Mouse (Mus musculus): Measurements from ENCODE around the gene Mafb. TPM values are rescaled to one million over a fixed set of nuclear protein-coding genes. Genes with fewer than 3 reads are reported as not detected.

Mafb gene
- total RNA-seq, 4 experiments from 2014 or later: 13.0 to 15.2 (median 14.0) TPM

DNA sequence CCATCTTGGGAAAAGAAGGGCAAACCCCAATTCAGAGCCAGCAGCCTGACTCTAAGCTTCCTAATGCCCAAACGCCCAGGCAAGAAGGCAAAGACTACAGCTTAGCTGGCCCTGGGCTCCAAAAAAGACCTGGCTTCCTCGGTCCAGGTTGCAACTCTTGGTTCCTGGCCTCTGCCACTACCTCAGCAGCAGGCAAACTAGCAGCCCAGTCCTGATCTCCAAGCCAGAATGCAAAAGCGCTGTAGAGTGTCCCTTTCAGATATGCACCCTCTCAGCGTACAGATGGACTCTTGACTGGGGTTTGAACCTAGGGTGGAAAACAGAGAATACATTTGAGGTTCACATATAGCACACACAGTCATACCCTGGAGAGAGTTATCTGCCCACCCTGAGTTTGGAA lies 3.7 kb downstream of the Mafb start:
- no peak for DNase-seq

DNA sequence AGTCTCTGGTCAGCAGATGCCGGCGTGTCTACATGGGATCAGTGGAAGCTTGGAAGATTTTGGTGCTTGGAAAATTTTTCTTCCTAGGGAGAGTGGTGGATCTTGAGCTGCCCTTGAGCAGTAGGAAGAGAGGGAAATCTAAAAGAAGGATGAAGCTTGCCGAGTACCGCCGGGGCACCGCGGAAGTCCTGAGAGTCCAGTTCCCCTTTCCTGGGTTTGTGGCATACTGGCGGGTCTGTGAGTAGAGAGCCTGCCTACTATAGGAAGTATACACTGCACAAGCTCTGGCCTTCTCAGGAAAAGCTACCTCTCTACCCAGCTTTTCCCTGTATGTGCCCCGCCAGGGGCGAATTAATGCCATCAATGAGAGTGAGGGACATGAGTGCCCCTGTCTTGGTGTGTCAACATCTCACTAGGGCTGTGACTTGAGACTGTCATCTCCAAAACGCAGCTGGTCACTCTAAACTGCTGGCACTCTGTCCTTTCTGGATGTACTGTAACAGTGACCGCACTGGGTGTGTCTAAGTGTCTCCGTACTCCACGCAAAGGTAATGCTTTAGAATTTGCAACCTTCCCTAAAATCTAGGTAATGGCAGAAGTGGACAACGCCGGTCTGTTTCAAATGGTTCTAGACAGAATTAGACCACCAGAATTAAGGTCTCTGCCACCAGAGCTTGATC lies 5.3 kb downstream of the Mafb start:
- no peak for DNase-seq

DNA sequence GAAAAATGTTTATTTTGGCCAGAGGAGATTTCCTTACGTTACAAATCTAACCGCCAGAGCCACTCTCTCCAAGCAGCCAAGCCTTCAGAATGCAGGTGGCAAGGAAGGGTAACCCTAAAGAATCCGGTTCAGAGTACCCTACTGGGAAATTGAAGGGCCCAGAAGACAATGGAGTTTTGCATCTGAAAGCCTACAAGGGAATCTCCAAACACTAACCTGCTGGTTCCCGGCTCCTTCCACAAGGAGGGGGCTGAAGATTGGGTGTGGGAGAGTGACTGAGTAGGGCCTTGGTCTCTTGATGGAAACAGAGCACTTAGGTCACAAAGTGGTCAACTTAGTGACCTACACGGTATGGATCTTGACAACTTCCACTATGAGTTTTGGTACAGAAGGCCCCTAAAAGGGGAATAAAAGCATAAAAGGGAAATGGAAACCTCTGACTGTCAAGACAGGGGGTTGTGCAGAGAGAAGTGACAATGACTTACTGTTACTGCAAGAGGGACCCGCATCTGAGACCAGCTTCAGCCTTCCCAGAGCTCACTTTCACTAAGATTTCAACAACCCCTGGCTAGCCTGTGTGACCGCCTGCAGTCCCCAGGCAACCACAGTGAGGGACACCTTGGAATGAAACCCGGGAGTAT lies 6.5 kb downstream of the Mafb start:
- DNase-seq: no peak

DNA sequence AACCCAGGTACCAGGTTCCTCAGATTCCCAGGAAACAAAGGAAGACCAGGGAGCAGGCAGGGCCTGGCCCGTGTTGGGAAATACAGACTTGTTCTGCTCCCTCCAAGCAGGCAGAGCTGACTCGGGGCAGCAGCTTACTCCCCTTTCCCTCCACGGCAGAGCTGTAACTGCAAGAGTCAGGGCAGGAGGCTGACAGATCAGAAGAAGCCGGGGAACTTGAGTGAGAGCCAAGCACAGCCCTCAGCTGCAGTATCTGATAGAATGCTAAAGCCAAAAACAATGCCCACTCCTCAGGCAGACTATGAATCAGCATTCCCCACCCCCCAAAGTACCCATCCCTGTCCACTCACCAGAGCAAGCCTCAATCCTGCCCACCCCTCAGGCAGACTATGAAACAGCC lies 8.0 kb downstream of the Mafb start:
- DNase-seq: no peak

DNA sequence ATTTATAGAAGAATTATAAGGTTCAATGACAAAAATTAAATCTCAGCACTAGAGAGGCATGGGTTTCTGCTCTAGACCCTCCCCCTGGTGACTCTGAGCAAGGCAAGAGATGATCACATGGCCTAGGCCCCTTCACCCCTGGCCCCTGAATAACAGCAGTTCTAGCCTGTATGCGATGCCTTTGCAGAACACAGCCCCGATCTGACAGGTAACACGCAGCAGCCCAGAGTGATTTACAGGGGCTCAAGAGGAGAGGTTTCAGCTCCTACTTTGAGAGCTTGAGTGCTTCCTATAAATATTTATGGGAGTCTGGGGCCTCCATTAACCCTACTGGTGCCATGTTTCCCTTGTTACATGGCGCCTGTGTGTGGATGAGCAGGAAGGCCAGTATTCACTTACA lies 9.4 kb downstream of the Mafb start:
- no peak for DNase-seq

DNA sequence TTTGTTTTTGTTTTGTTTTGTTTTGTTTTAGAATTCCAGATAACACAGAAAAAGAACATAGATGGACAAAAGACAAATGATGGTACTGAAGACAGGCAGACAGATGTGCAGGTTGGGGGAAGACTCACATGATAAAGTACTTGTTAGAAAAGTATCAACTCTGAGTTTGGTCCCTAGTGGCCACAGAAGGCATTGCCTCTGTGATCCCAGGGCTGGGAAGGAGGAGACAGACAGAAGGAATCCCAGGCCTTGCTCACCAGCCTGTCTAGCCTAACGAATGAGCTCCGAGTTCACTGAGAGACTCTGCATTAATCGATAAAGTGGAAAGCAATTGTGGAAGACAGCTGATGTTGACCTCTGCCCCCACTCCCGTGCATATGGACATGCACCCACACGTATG lies 10.7 kb downstream of the Mafb start:
- DNase-seq: no peak

DNA sequence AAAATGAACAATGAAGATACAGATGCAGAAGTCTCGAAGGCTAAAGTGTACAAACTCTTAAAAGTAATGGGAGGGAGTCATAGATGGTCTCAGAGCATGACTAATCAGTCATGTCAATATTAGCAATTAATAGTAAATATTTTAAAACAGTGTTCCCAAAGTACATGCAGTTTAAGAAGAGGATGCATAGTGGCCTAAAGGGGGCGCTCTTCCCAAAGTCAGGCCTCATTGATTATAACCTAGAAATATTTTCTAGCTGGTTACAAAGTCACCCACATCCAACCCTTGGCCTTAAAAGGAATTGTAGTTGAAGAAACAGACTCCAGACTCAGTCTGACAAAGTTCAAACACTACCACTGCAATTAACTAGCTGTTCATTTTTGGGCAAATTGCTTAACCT lies 12.5 kb downstream of the Mafb start:
- DNase-seq: no peak

DNA sequence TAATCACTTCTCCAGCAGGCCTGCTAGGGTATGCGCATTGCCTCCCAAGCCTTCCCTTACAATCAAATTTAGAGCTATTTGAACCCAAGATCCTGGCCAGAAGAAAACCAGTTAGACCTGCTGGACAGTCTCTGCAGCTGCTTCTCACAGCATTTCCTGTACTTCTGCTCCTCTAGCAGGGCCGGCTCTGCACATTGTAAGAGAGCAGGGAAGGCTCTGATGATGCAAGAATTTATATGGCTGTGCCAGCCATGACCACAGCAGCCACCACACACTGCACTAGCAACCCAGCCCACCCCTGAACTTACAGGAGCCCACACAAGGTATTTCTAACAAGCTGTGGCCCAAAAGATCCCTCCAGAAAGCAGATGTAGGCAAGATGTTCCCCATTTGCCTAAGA lies 13.3 kb downstream of the Mafb start:
- no peak for DNase-seq

DNA sequence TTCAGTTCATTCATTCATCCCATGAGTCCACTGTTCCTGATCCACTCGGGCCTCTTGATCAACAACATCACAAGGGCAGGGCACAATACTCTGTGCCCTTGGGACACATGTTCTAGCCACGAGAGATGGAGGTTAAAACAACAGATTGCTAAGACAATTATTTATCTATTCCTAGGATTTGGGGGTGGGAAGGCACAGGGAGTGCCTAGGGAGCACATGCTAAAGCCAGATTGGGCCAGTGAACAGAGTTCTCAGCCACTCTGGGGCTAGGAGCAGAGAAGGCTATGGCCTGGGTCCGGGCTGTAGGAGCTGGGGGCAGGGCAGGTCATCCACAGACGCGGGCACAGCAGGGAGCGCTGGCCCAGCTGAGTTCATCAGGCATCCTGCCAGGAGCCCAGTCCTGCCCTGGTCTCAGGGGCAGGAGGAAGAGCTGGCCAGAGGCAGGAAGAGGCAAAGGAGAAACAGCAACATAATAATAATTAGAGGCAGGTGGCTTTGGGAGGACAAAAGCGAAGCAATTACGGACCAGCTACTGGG lies 15.8 kb downstream of the Mafb start:
- peak; percentile 64 for DNase-seq

DNA sequence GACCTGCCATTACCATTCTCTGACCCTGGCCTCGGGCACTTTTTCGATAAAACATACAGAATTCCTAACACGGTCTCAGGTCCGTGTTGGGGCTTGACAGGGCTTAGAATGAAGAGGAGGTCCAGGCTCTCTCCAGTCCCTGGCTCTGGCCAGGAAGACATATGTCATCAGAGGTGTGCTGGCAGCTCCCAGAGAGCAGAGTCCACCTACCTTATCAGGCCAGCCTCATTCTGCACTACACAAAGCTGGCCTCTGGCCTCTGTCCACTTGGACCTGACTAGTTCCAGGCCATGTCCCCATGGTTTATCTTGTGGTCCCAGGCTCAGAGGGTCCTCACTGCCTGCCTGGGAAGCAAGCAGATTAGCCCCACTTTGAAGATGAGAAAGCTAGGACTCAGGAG lies 17.3 kb downstream of the Mafb start:
- no peak for DNase-seq

DNA sequence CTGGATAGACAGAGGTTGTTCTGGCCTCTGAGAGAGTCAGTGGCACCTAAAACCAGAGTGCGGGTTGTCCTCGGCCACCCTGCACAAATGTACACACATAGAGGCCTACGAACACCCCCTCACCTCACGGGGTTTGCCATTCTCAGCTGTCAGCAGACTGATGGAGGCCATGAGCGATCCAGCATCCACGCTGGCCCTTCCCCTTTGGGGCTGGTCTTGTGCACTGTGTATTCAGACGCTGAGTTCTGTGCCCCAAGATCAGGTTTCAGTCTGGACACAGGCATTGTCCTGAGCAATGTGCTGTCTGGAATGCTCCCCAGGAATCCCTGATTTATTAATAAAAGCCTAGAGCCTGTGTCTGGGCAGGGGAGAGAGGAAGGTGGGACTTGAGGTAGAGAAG lies 18.1 kb downstream of the Mafb start:
- no peak for DNase-seq

DNA sequence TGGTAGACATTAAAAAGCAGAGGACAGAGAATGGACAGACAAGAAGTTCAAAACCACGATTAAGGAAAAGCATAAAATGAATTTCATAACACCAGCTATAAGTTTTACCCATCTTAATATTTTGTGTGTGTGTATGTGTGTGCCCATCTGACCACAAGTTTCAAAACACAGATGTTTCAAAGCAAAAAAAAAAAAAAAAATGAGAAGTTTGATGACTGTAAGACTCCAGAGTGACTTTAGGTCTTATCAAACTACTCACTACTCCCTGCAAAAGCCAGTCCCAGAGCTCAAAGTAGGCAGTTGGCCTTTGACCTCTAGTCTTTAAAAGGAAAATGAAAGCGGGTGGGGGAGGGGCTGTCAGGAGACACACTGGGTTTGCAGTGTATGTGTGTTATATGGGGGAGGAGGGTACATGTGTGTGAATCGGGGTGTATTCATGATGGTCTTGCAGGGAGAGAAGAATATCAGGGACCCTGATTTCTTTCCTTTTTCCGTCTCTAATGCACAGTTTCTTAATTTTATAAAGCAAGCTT lies 18.7 kb downstream of the Mafb start:
- DNase-seq: no peak

DNA sequence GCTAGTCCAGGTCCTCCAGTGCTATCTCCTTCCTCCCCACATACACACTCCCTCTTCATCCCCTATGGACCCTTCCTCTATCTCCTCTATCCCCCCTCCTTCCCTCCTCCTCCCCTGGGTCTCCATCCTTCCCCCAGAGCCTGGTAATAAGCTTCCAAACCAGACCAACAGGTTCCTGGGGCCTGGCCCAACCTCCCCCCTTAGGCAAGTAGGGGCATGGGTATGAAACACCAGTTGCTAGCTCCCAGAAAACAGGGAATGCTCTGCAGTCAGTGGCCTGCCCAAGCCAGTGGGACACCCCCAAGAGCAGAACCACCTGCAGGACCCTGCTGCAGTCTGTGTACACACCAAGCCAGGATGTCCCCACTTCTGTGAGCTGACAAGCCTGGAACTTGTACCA lies 21.2 kb downstream of the Mafb start:
- no peak for DNase-seq

DNA sequence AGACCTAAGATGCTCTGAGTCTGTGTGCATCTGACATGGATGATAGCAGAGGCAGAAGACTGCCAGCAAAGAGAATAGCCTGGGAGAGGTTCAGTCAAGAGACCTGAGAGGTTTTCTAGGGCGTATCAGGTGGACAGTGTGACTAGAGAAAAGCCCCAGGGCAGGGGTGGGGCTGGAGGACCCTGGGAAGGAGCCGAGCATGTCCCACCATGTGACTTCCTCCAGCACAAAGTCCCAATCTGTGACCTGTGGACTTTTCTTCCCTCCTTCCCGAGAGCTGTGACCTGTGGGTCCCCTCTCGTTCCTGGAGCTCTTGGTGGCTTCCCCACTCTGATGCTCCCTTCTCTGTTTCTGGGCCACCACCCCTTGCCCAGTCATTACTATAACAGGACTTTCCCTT lies 26.7 kb downstream of the Mafb start:
- DNase-seq: no peak

DNA sequence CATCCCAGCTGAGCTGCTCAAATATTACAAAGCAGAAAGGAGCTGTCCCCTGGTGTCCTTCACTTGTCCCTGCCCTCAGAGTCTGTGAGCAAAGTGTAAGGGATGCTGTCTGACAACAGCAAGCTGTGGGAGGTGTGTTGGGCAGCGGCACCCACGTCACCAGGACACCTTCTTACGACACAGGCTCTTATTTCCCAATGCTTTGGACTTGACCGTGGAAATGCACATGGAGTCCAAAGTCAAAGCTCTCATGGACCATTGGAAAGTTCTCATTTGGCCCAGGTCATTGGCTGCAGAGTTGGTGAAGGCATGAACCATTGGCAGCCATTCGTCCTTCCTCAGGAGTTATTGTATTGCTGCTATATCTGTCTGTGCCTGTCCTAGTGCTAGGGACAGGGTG lies 27.3 kb downstream of the Mafb start:
- DNase-seq: no peak

DNA sequence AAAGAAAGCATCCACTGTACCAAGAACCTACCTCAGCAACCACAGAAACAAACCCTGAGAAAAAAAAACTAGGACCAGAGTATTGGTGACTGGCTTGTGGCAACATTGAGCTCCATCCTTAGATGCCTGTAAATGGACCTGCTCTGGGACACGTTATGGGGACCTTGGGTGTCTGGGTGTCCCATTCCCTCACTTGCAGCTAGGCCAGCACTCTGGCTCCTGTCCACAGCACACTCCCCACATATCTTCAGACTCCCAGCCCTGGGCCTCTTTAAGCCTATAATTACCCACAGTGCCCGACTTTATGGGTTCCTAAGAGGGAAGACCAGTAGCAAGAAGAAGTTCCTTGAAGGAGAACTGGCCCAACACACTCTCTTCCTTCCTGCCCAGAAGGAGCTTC lies 30.8 kb downstream of the Mafb start:
- DNase-seq: no peak

DNA sequence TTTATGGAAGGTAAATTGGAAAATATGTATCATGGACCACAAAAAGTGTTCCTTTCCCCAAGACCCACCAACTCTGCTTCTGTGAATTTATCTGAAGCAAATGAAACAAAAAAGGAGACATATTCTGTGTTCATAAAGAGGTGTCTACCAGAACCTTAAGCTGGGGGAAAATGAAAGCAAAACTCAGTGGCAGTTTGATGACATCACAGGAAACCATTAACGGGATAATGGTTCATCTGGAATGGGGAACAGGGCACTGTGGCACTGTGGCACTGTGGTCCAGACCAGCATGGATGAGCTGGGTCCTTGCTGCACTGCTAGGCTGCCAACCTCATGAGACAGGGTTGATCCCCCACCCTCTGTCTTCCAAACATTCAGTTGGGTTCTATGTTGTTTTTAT lies 31.8 kb downstream of the Mafb start:
- DNase-seq: no peak

DNA sequence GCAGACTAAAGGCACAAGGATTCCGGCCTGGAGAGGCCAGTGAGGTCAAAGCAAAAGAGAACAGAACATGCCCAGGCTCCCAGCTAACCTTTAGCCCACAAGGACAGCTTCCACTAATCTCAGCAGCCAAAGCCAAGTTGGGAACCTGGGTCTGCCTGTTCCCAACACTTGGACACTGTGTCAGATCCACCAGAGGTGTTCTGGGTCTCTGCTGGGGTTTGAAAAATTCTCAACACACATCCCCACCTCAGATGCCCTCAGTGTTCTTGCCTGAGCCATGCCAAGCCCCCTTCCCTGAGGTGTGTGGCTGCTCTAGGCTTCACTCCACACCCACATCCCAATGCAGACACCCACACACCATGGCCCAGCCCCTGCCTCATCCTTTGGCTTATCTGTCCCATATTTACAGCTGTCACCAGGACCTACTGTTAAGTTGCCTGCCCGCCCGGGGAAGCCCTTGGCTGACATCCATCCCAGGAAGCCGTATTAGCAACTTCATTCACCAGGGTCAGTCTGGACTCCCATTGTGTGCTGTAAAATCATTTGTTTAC lies 32.7 kb downstream of the Mafb start, which contains the start of gene Gm826:
Gm826 (minus strand) TSS at position 52 of the 551 bp plus-strand sequence.
- no peak for DNase-seq

DNA sequence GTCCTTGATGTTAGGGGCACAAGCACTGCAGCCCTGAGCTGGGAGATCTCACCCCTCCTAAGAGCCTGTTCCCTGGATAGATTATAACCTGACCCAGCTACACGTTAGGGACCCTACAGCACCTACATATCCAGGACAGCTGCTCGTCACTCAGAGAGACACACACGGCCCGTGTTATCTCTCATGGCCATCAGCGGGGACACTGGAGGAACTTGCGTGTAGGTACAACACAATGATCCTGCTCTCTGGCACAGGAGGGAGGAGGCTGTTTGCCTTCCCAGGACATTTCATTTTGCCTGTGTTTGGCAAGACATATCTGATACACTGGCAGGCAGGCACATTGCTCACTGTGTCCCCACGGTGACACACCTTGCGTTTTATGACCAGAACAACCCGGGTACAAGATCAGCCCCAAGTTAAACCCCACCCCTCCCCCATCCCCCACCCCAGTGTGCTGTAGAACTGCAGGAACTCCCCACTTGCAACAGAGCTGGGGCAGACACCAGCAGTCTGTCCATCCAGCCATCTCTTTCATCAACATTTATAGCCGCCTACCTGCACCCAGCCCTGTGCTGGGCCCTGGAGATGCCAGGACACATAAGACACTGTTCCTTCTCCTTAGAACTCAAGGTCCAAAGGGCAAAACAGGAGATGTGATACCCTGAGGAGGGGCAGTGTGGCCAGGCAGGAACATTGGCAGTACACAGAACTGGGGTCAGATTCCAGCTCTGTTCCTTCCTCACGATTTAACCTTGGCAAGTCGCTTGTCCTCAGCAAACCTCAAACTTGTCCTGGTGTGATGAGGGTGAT lies 34.1 kb downstream of the Mafb start:
- no peak for DNase-seq

DNA sequence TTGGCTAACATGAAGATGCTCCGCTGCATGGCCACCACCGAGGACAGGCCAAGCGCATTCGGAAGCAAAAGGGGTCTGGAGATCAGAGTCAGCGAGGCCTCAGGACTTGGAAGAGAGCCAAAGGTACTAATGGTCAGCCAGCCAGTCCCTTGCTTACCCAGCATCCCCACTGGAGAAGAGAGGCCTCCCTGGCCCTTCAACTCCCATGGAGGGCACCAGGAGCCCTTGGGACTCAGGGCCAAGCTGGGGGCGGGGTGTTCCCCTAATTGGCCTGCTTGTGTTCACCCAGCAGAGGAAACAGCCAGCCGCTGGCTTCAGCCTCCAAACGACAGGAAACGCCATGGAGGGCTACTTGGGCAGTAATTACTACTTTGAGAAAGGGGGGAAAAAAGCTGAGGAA lies 38.0 kb downstream of the Mafb start:
- DNase-seq: no peak

DNA sequence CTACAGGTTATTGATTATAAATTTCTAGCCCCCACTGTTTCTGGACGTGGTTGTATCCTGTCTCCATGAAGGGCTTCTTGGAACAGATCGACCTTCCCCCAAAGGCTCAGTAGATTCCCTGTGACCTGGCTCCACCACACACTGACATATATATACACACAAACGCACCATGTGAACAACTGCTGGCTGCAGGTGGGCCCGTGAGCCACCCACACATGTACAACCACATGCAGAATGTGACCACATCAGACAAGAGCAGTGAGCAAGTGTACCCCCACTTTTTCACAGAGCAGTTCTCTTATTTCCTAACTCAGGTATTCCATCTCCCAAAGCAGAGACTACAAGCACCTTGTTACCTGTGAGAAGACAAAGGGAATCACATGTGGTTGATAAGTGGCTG lies 39.1 kb downstream of the Mafb start:
- no peak for DNase-seq

DNA sequence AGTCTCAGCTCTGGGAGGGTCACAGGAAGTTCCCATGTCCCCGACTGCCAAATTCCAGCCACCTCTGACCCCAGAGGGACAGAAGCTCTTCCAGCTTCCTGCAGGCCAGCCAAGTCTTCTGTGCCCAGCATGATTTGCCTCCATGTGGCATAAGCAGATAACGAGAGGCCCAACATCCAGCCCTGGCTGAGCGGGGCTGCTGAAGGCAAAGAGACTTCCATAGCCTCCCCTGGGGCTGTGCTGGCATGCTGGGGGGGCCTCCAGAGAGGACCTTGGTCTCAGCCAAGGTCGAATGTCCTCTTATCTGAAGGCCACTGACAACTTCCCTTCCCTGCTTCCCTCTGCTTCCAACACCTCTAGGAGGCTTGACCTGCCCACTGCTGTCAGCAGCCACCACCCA lies 39.7 kb downstream of the Mafb start:
- peak; percentile 61 for DNase-seq

DNA sequence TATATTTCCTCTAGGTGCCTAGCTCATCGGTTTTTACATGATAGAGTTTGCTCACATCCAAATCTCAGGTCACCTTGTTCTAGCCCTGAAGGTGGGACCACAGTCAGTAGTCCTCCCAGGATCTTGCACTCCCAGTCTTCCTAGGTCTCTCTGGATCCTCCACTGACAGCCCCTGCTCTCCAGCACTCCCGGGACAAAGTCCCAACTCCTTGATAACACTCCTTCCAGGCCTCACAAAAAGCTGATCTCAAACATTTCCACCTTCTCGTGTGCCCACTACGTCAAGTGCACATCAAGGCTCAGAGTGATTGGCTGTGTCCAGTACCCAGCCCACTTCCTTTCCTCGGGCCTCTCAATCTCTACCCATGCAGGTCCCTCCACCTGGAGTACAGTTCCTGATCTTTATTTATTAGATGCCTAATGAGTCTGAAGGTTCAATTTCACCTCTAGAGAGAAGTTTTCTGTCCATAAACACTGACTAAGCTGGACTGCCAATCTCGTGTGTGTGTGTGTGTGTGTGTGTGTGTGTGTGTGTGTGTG lies 41.7 kb downstream of the Mafb start:
- no peak for DNase-seq

Data from adrenal gland, adult 8-10 months (tissue).